In the genomic region with DNA sequence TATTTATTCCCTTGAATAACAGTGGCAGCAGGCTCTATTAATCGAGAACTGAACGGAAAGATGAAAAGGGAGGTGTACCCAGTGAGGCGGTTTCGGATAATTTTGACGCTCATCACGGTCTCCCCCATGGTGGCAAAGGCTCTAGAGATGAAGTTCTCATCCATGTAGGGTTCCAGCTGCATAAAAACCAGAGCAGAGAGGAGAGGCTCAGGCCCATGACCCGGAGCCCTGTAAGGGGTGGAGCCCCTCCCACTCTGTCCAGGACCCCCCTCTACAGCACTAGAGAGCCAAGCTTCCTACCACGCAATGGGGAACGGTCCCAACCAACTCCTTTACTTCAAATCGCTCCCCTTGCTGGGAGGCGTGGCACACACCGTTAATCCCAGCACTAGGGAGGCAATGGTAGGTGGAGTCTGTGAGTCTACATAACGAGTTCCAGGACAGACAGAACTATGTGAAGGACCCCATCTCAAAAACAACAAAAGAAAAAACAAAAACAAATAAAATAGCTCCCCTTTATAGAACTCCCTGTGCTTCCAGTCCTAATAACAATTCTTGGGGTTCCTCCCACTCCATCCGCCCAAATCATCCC, we compare ENCODE assay signal across 8 mouse cellular contexts. TPM values are rescaled to one million over a fixed set of nuclear protein-coding genes. Genes with fewer than 3 reads are reported as not detected.
DNase-seq lines count a peak whose midpoint lies in the region; ATAC-seq and TF ChIP-seq lines count a peak whose summit lies in the region.

No protein-coding gene starts in this region.

- no peaks in the 10 kb centered on the region for H3K9me3 ChIP-seq in hindbrain, postnatal 0 days (ENCODE audit: low read length)

- DNase-seq in left cerebral cortex, adult 2 months (ENCODE audit: extremely low spot score in 1 of 2, low spot score in 2 of 2), result no peak
- no peak for DNase-seq in left cerebral cortex, adult 8-10 months (ENCODE audit: low spot score in 2 of 2)
- no peak for DNase-seq in hindbrain, postnatal 0 days (ENCODE audit: low spot score)
- no peak for DNase-seq in layer of hippocampus, adult 9-10 months (ENCODE audit: low spot score)
- DNase-seq in left cerebral cortex, postnatal 4 days, result no peak
- DNase-seq in spleen, postnatal 10 days (ENCODE audit: low spot score in 2 of 2), result no peak

- intact Hi-C loops in left cerebral cortex, adult 2 months (cut with DNase I), result loop anchor here (2.0 kb wide), 1 partner anchor 20 kb away; no protein-coding TSS in a partner anchor
- intact Hi-C loops in left cerebral cortex, postnatal 4 days (cut with DNase I), result no loop called here

- H3ac ChIP-seq in myocyte (ENCODE audit: control insufficient read depth, insufficient read length), result peak overlapping the region; percentile 36

- H3K9ac ChIP-seq in hindbrain, postnatal 0 days (replicated peaks; ENCODE audit: low read length), result peak overlapping the region; percentile 84

- H3K4me2 ChIP-seq in hindbrain, postnatal 0 days (ENCODE audit: low read depth, low read length), result peak overlapping the region; percentile 63
- H3K4me2 ChIP-seq in myocyte (ENCODE audit: low read depth), result peak overlapping the region; percentile 90

- peaks cover 15% of the 10 kb centered on the region for H3K79me2 ChIP-seq in myocyte (ENCODE audit: control insufficient read depth, insufficient read depth)

- peaks cover 23% of the 10 kb centered on the region; the same call in 1 of the 2 replicates for H3K36me3 ChIP-seq in hindbrain, postnatal 0 days (ENCODE audit: insufficient read depth, low read length)
- peaks cover 17% of the 10 kb centered on the region for H3K36me3 ChIP-seq in myocyte (ENCODE audit: control insufficient read depth, insufficient read depth)

- no peak for TF ChIP-seq POLR2A in cortical plate, adult 2 months (IDR thresholded peaks at IDR 0.05; ENCODE audit: extremely low read depth, insufficient read depth, low read length)
- TF ChIP-seq POLR2A in myocyte (IDR thresholded peaks at IDR 0.05; ENCODE audit: insufficient read length, low read depth), result no peak

- no peak for TF ChIP-seq CTCF in left cerebral cortex, adult 2 months (IDR thresholded peaks at IDR 0.05)
- no peak for TF ChIP-seq CTCF in cortical plate, adult 2 months (IDR thresholded peaks at IDR 0.05; ENCODE audit: extremely low read depth, insufficient read depth, low read length)
- no peak for TF ChIP-seq CTCF in hindbrain, postnatal 0 days (IDR thresholded peaks at IDR 0.05; ENCODE audit: low read depth)

- 41% methylated on average over 14 of the region's 14 CpGs for whole genome bisulfite sequencing in hindbrain, postnatal 0 days

- peak overlapping the region; percentile 82 for H3K4me3 ChIP-seq in left cerebral cortex, adult 2 months
- peak overlapping the region; percentile 66 for H3K4me3 ChIP-seq in cortical plate, adult 2 months (ENCODE audit: insufficient read depth, low read length)
- H3K4me3 ChIP-seq in hindbrain, postnatal 0 days (ENCODE audit: low read length), result peak overlapping the region; percentile 74
- H3K4me3 ChIP-seq in myocyte, result peak overlapping the region; percentile 76

- H3K27me3 ChIP-seq in hindbrain, postnatal 0 days (ENCODE audit: insufficient read depth, low read length), result no peaks in the 10 kb centered on the region
- H3K27me3 ChIP-seq in myocyte (ENCODE audit: control insufficient read depth, insufficient read depth, insufficient read length), result no peaks in the 10 kb centered on the region

- H3K4me1 ChIP-seq in cortical plate, adult 2 months (ENCODE audit: control insufficient read depth, insufficient read depth, low read length), result no peaks in the 10 kb centered on the region; the same call in 1 of the 2 replicates
- peaks cover 9% of the 10 kb centered on the region for H3K4me1 ChIP-seq in hindbrain, postnatal 0 days (ENCODE audit: insufficient read depth, low read length)

- no peak overlapping the region; the same call in 1 of the 2 replicates for H3K27ac ChIP-seq in left cerebral cortex, adult 2 months
- H3K27ac ChIP-seq in cortical plate, adult 2 months (ENCODE audit: insufficient read depth, low read length), result no peak overlapping the region
- H3K27ac ChIP-seq in hindbrain, postnatal 0 days, result peak overlapping the region; percentile 87; the same call in 1 of the 2 replicates

- ATAC-seq in hindbrain, postnatal 0 days, result no peak

TF ChIP-seq in myocyte, 11 proteins besides CTCF, POLR2A, EP300 and RAD21:
- TF ChIP-seq MAX (IDR thresholded peaks at IDR 0.05; ENCODE audit: low read depth), result no peak
- no peak for TF ChIP-seq MYOD1 (IDR thresholded peaks at IDR 0.05; ENCODE audit: control insufficient read depth in 1 of 3, insufficient read length in 2 of 3, low read depth in 2 of 3)
- TF ChIP-seq CEBPB (IDR thresholded peaks at IDR 0.05; ENCODE audit: insufficient read depth, poor library complexity, severe bottlenecking), result no peak
- TF ChIP-seq MYOG (IDR thresholded peaks at IDR 0.05; ENCODE audit: control insufficient read depth in 1 of 3, insufficient read depth in 1 of 3, insufficient read length in 2 of 3, low read depth in 2 of 3), result no peak
- no peak for TF ChIP-seq USF1 (IDR thresholded peaks at IDR 0.05; ENCODE audit: low read depth)

RNA-seq across cellular contexts. Expression of a gene that starts 0.9 kb away (rescaled TPM):
- total RNA-seq in left cerebral cortex, adult 2 months (2021), result 10 to 100 TPM; 22.4 to 24.9 TPM
- total RNA-seq in left cerebral cortex, adult 8-10 months (2022), result 10 to 100 TPM; 20.6 to 30.6 (median 29.0) TPM
- polyA plus RNA-seq in cortical plate, adult 2 months (2012; rRNA removed), result 14.9 and 16.6 TPM in 2 replicates
- 53.2 and 79.3 TPM in 2 replicates for total RNA-seq in hindbrain, postnatal 0 days (2014; rRNA removed)
- 56.6 and 62.6 TPM in 2 replicates for polyA plus RNA-seq in hindbrain, postnatal 0 days (2015; fragmentation: Nextera tagmentation; extraction: Ambion mirVana)
- 51.6 TPM for polyA plus RNA-seq in myocyte (2012; fragmentation: generic; extraction: Trizol)
- total RNA-seq in left cerebral cortex, postnatal 4 days (2021), result 10 to 100 TPM; 40.9 to 47.2 TPM

RNA-seq across cellular contexts. Expression of a gene that starts 24.9 kb away (rescaled TPM):
- total RNA-seq in left cerebral cortex, adult 2 months (2021), result 10 to 100 TPM; 13.0 to 14.3 TPM
- total RNA-seq in left cerebral cortex, adult 8-10 months (2022), result 10 to 100 TPM; 12.0 to 15.5 (median 14.2) TPM
- polyA plus RNA-seq in cortical plate, adult 2 months (2012; rRNA removed), result 8.8 and 9.2 TPM in 2 replicates
- 20.7 and 24.4 TPM in 2 replicates for total RNA-seq in hindbrain, postnatal 0 days (2014; rRNA removed)
- polyA plus RNA-seq in hindbrain, postnatal 0 days (2015; fragmentation: Nextera tagmentation; extraction: Ambion mirVana), result 28.8 and 29.7 TPM in 2 replicates
- 33.2 TPM for polyA plus RNA-seq in myocyte (2012; fragmentation: generic; extraction: Trizol)
- total RNA-seq in left cerebral cortex, postnatal 4 days (2021), result 10 to 100 TPM; 17.6 to 22.0 TPM

RNA-seq across cellular contexts. Expression of a gene that starts 25.3 kb away (rescaled TPM):
- 1 to 10 TPM; 1.6 to 2.6 TPM for total RNA-seq in left cerebral cortex, adult 2 months (2021)
- total RNA-seq in left cerebral cortex, adult 8-10 months (2022), result 1 to 10 TPM; 1.5 to 3.3 (median 2.3) TPM
- polyA plus RNA-seq in cortical plate, adult 2 months (2012; rRNA removed), result 3.8 and 5.3 TPM in 2 replicates
- total RNA-seq in hindbrain, postnatal 0 days (2014; rRNA removed), result 4.9 and 5.4 TPM in 2 replicates
- 5.1 and 5.9 TPM in 2 replicates for polyA plus RNA-seq in hindbrain, postnatal 0 days (2015; fragmentation: Nextera tagmentation; extraction: Ambion mirVana)
- polyA plus RNA-seq in myocyte (2012; fragmentation: generic; extraction: Trizol), result 0.30 TPM
- 1 to 10 TPM; 1.4 to 2.1 TPM for total RNA-seq in left cerebral cortex, postnatal 4 days (2021)

RNA-seq across cellular contexts. Expression of a gene that starts 54.3 kb away (rescaled TPM):
- 10 to 100 TPM; 22.1 to 24.4 TPM for total RNA-seq in left cerebral cortex, adult 2 months (2021)
- total RNA-seq in left cerebral cortex, adult 8-10 months (2022), result 10 to 100 TPM; 15.7 to 22.4 (median 20.4) TPM
- 15.9 and 19.4 TPM in 2 replicates for polyA plus RNA-seq in cortical plate, adult 2 months (2012; rRNA removed)
- total RNA-seq in hindbrain, postnatal 0 days (2014; rRNA removed), result 7.3 and 7.6 TPM in 2 replicates
- 30.0 and 30.5 TPM in 2 replicates for polyA plus RNA-seq in hindbrain, postnatal 0 days (2015; fragmentation: Nextera tagmentation; extraction: Ambion mirVana)
- polyA plus RNA-seq in myocyte (2012; fragmentation: generic; extraction: Trizol), result 26.6 TPM
- 10 to 100 TPM; 16.8 to 19.1 TPM for total RNA-seq in left cerebral cortex, postnatal 4 days (2021)
